Mouse (Mus musculus): ENCODE measurements around the gene Oas1f. TPM values are rescaled to one million over a fixed set of nuclear protein-coding genes. Genes with fewer than 3 reads are reported as not detected.
"Not testable (repeated sequence)": the region's sequence is repeated elsewhere in the genome, so short reads cannot be mapped to it uniquely, and the experiment has no call there.

Oas1f gene
- polyA plus RNA-seq, 2 experiments, result not detected

DNA sequence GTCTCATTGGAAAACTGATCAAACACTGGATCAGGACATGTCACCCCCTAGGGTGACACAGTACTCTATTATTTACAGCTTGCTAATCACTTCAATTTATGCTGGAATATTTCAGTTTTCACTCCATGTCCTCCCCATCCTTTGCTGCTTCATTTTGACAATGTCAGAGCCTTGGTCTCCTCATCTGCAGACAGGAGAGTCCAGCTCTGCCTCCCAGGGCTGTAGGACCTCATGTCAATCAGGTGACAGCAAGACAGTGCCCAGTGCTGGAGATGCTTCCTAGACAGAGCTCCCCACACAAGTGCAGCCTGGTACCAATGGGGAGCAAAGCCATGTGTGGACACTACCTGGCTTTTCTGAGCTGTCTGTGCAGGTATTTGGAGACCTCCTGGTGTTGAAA lies 51.6 kb downstream of the Oas1f start:
- no peaks in the 10 kb centered on the region for H3K27me3 ChIP-seq (ENCODE audit: control insufficient read depth, insufficient read depth, low read length)
- DNase-seq (ENCODE audit: low read depth in 3 of 3, low spot score in 3 of 3), result no peak
- TF ChIP-seq EP300 (IDR thresholded peaks at IDR 0.05; ENCODE audit: low read depth), result no peak
- no peak for TF ChIP-seq CTCF (IDR thresholded peaks at IDR 0.05; ENCODE audit: low read depth)

DNA sequence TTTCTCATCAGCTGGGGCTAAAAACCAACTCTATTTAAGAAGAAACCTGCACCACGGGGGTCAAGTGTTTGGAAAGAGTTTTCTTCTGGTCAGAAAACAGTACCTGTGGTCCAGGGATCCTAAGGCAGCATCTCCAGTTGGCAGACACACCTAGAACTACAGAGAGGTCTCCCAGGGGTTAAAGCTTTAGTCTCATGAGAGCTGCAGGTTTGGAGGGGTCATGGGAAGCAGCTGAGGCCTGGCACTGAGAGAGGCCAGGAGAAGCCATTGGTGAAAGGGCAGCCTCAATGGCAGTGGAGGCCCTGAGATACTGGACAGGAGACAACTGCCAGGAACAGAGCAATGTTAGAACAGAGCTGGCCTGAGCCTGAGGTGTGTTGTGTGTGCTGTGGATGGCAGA lies 53.5 kb downstream of the Oas1f start:
- 20% methylated on average over 1 of the region's 1 CpGs for WGBS (ENCODE audit: insufficient replicate concordance)
- ATAC-seq (ENCODE audit: insufficient read depth), result no peak

More for the DNA sequence above, 51.6 kb downstream of the Oas1f start:
- H3K9me3 ChIP-seq (ENCODE audit: control insufficient read depth, low read length), result no peaks in the 10 kb centered on the region
- H3K36me3 ChIP-seq (replicated peaks; ENCODE audit: control insufficient read depth, insufficient read depth, low read depth), result no peaks in the 10 kb centered on the region
- ATAC-seq (ENCODE audit: insufficient read depth), result no peak
- H3K27ac ChIP-seq, result no peak overlapping the region
- H3K4me1 ChIP-seq (replicated peaks; ENCODE audit: control insufficient read depth in 2 of 2, insufficient read depth in 2 of 2, low read length in 1 of 2), result no peaks in the 10 kb centered on the region
- H3K4me2 ChIP-seq (ENCODE audit: low read depth), result no peak overlapping the region
- H3K4me3 ChIP-seq (ENCODE audit: insufficient read depth in 1 of 2, low read depth in 2 of 2, low read length in 2 of 2), result no peak overlapping the region
- no peak overlapping the region for H3K9ac ChIP-seq (replicated peaks)

DNA sequence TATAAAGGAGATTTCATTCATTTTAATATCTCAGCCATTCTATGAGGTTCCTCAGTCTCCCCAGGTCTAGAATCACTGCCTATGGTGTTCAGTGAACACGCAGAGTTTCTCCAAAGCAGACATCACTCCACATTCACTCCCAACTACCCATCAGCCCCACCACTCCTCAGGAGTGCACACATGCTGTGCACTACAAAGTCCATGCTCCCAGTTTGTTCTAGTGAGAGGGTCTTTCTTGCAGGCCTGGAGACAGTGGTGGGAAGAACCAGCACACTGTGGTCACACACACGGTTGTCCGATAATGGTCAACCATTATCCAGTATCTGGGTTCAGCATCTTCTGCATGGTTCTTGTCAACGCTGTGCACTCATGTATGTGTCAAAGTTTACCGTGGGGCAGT lies 54.9 kb downstream of the Oas1f start:
- 73% methylated on average over 5 of the region's 5 CpGs for WGBS (ENCODE audit: insufficient replicate concordance)
- no peaks in the 10 kb centered on the region for H3K36me3 ChIP-seq (replicated peaks; ENCODE audit: control insufficient read depth, insufficient read depth, low read depth)
- TF ChIP-seq CTCF (IDR thresholded peaks at IDR 0.05; ENCODE audit: low read depth) (no peak), EP300 (IDR thresholded peaks at IDR 0.05; ENCODE audit: low read depth) (no peak)
- no peak overlapping the region for H3K4me2 ChIP-seq (ENCODE audit: low read depth)
- H3K4me1 ChIP-seq (replicated peaks; ENCODE audit: control insufficient read depth in 2 of 2, insufficient read depth in 2 of 2, low read length in 1 of 2), result no peaks in the 10 kb centered on the region
- H3K27me3 ChIP-seq (ENCODE audit: control insufficient read depth, insufficient read depth, low read length), result no peaks in the 10 kb centered on the region
- no peak overlapping the region for H3K27ac ChIP-seq
- no peak for DNase-seq (ENCODE audit: low read depth in 3 of 3, low spot score in 3 of 3)
- H3K9ac ChIP-seq (replicated peaks), result no peak overlapping the region
- no peak overlapping the region for H3K4me3 ChIP-seq (ENCODE audit: insufficient read depth in 1 of 2, low read depth in 2 of 2, low read length in 2 of 2)
- no peak for ATAC-seq (ENCODE audit: insufficient read depth)
- no peaks in the 10 kb centered on the region for H3K9me3 ChIP-seq (ENCODE audit: control insufficient read depth, low read length)

More for the DNA sequence above, 53.5 kb downstream of the Oas1f start:
- Histone ChIP-seq H3K4me3 (ENCODE audit: insufficient read depth in 1 of 2, low read depth in 2 of 2, low read length in 2 of 2) (no peak overlapping the region), H3K9ac (replicated peaks) (no peak overlapping the region), H3K36me3 (replicated peaks; ENCODE audit: control insufficient read depth, insufficient read depth, low read depth) (no peaks in the 10 kb centered on the region), H3K4me1 (replicated peaks; ENCODE audit: control insufficient read depth in 2 of 2, insufficient read depth in 2 of 2, low read length in 1 of 2) (no peaks in the 10 kb centered on the region), H3K9me3 (ENCODE audit: control insufficient read depth, low read length) (no peaks in the 10 kb centered on the region), H3K27me3 (ENCODE audit: control insufficient read depth, insufficient read depth, low read length) (no peaks in the 10 kb centered on the region), H3K27ac (no peak overlapping the region), H3K4me2 (ENCODE audit: low read depth) (no peak overlapping the region)
- DNase-seq (ENCODE audit: low read depth in 3 of 3, low spot score in 3 of 3), result no peak
- TF ChIP-seq CTCF (IDR thresholded peaks at IDR 0.05; ENCODE audit: low read depth), result no peak

DNA sequence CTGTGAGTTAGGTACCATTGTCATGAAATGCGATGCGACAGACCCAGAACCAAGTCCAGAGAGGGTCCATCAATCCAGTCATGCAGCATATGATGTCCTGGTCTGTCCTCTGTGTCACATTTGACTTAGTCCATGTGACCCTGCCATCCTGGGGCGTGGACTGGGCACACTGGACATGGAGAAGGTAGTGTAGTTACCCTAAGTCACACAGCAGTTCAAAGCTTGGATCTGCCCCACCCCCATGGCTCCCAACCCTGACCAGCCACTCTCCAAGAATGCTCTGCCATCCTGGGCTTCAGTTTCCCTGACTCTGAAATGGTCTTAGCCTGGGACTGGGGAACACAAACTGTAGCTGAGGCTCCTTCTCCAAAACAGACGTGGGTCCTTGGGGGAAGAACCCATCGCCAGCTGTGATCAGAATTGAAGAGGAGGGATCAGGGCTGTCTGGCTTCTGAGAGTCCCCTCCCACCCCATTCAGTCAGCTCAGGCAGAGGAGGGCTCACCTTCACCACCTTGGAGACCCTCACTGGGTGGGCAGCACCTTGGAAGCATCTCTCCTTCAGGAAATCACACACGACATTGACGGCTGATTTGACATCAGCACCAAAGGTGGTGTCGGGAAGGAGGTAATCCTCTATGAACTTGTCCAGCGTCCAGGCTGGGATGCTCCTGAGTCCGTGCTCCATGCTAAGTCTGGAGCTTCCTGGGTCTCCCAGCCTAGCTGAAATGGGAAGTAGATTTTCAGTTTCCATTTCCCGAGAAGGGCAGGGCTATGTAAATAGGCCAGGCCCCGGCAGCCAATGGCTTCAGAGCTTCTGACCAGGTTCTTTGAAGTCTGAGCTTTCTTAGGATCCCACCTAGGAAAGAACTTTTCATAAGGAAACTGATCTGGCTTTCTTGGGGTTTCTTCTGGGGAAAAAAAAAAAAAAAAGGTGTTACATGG lies 59.9 kb downstream of the Oas1f start, which contains the start of gene Oas1a:
Gene Oas1a (minus strand): TSS at position 731 of the 943 bp plus-strand sequence.
- Histone ChIP-seq H3K4me3 (ENCODE audit: insufficient read depth in 1 of 2, low read depth in 2 of 2, low read length in 2 of 2) (0 out of 4 replicates have a peak within 1 kb of the TSS, but pooled peaks of 1 of the 2 experiments have one; percentile 17), H3K4me2 (ENCODE audit: low read depth) (peak within 1 kb of the TSS; percentile 4; the same call in 1 of the 2 replicates)
- ATAC-seq (ENCODE audit: insufficient read depth); H3K4me1 ChIP-seq (replicated peaks; ENCODE audit: control insufficient read depth in 2 of 2, insufficient read depth in 2 of 2, low read length in 1 of 2); DNase-seq (ENCODE audit: low read depth in 3 of 3, low spot score in 3 of 3); H3K9ac ChIP-seq (replicated peaks); H3K9me3 ChIP-seq (ENCODE audit: control insufficient read depth, low read length); H3K27me3 ChIP-seq (ENCODE audit: control insufficient read depth, insufficient read depth, low read length); H3K36me3 ChIP-seq (replicated peaks; ENCODE audit: control insufficient read depth, insufficient read depth, low read depth); H3K27ac ChIP-seq: not testable (repeated sequence)
- WGBS (ENCODE audit: insufficient replicate concordance), result 36% methylated on average over 7 of the region's 12 CpGs

Small RNA genes lying within 50 kb of the gene (microRNA-seq; reads per million reads assigned to microRNA genes)
- not detected for gene Gm22907

Other genes with a start within 250 kb of the Oas1f start
- gene Rita1, start 234.8 kb upstream of the Oas1f start, polyA plus RNA-seq (2012; rRNA removed), result 5.2 and 5.9 TPM in 2 replicates
- 2.1 and 2.8 TPM in 2 replicates for gene Rita1, start 234.8 kb upstream of the Oas1f start, polyA plus RNA-seq (2014; fragmentation: Nextera tagmentation; extraction: Ambion mirVana)
- gene Ddx54, start 234.6 kb upstream of the Oas1f start, polyA plus RNA-seq (2012; rRNA removed), result 9.9 and 12.4 TPM in 2 replicates
- gene Ddx54, start 234.6 kb upstream of the Oas1f start, polyA plus RNA-seq (2014; fragmentation: Nextera tagmentation; extraction: Ambion mirVana), result 9.9 and 10.1 TPM in 2 replicates
- not detected in 2 replicates for gene Cfap73, start 213.1 kb upstream of the Oas1f start, polyA plus RNA-seq (2012; rRNA removed)
- gene Cfap73, start 213.1 kb upstream of the Oas1f start, polyA plus RNA-seq (2014; fragmentation: Nextera tagmentation; extraction: Ambion mirVana), result not detected in 2 replicates
- 0.10 and 0.18 TPM in 2 replicates for gene Rasal1, start 198.6 kb upstream of the Oas1f start, polyA plus RNA-seq (2012; rRNA removed)
- 0.17 TPM in 1 of 2 replicates, not detected in the other for gene Rasal1, start 198.6 kb upstream of the Oas1f start, polyA plus RNA-seq (2014; fragmentation: Nextera tagmentation; extraction: Ambion mirVana)
- 0.03 and 0.41 TPM in 2 replicates for gene Dtx1, start 135.4 kb upstream of the Oas1f start, polyA plus RNA-seq (2012; rRNA removed)
- gene Dtx1, start 135.4 kb upstream of the Oas1f start, polyA plus RNA-seq (2014; fragmentation: Nextera tagmentation; extraction: Ambion mirVana), result 0.05 TPM in 1 of 2 replicates, not detected in the other
- 0.81 and 1.1 TPM in 2 replicates for gene Oas2, start 97.5 kb upstream of the Oas1f start, polyA plus RNA-seq (2012; rRNA removed)
- 0.47 and 0.54 TPM in 2 replicates for gene Oas2, start 97.5 kb upstream of the Oas1f start, polyA plus RNA-seq (2014; fragmentation: Nextera tagmentation; extraction: Ambion mirVana)
- gene Oas3, start 69.7 kb upstream of the Oas1f start, polyA plus RNA-seq (2012; rRNA removed), result 0.18 and 0.31 TPM in 2 replicates
- 0.03 and 0.23 TPM in 2 replicates for gene Oas3, start 69.7 kb upstream of the Oas1f start, polyA plus RNA-seq (2014; fragmentation: Nextera tagmentation; extraction: Ambion mirVana)
- not detected in 2 replicates for gene Oas1e, start 51.8 kb upstream of the Oas1f start, polyA plus RNA-seq (2012; rRNA removed)
- not detected in 2 replicates for gene Oas1e, start 51.8 kb upstream of the Oas1f start, polyA plus RNA-seq (2014; fragmentation: Nextera tagmentation; extraction: Ambion mirVana)
- 0.21 TPM in 2 replicates for gene Oas1c, start 34.9 kb upstream of the Oas1f start, polyA plus RNA-seq (2012; rRNA removed)
- gene Oas1c, start 34.9 kb upstream of the Oas1f start, polyA plus RNA-seq (2014; fragmentation: Nextera tagmentation; extraction: Ambion mirVana), result 0.08 and 0.27 TPM in 2 replicates
- not detected in 2 replicates for gene Oas1h, start 14.1 kb downstream of the Oas1f start, polyA plus RNA-seq (2012; rRNA removed)
- gene Oas1h, start 14.1 kb downstream of the Oas1f start, polyA plus RNA-seq (2014; fragmentation: Nextera tagmentation; extraction: Ambion mirVana), result not detected in 2 replicates
- 0.42 and 0.56 TPM in 2 replicates for gene Oas1g, start 40.2 kb downstream of the Oas1f start, polyA plus RNA-seq (2012; rRNA removed)
- gene Oas1g, start 40.2 kb downstream of the Oas1f start, polyA plus RNA-seq (2014; fragmentation: Nextera tagmentation; extraction: Ambion mirVana), result 0.46 and 0.66 TPM in 2 replicates
- 1.6 and 1.7 TPM in 2 replicates for gene Oas1a, start 60.2 kb downstream of the Oas1f start, polyA plus RNA-seq (2012; rRNA removed)
- 2.2 and 2.4 TPM in 2 replicates for gene Oas1a, start 60.2 kb downstream of the Oas1f start, polyA plus RNA-seq (2014; fragmentation: Nextera tagmentation; extraction: Ambion mirVana)
- gene Oas1d, start 67.2 kb downstream of the Oas1f start, polyA plus RNA-seq (2012; rRNA removed), result not detected in 2 replicates
- gene Oas1d, start 67.2 kb downstream of the Oas1f start, polyA plus RNA-seq (2014; fragmentation: Nextera tagmentation; extraction: Ambion mirVana), result not detected in 2 replicates
- 0.03 TPM in 1 of 2 replicates, not detected in the other for gene Rph3a, start 162.7 kb downstream of the Oas1f start, polyA plus RNA-seq (2012; rRNA removed)
- not detected in 2 replicates for gene Rph3a, start 162.7 kb downstream of the Oas1f start, polyA plus RNA-seq (2014; fragmentation: Nextera tagmentation; extraction: Ambion mirVana)